Mouse (Mus musculus): ENCODE results near the gene Srr. TPM values are rescaled to one million over a fixed set of nuclear protein-coding genes. Genes with fewer than 3 reads are reported as not detected.
A peak's percentile ranks its signal among the peaks of the same experiment; 100 is the strongest.

Srr gene
- polyA plus RNA-seq, 1 experiment from 2014 or later: 39.5 TPM

DNA sequence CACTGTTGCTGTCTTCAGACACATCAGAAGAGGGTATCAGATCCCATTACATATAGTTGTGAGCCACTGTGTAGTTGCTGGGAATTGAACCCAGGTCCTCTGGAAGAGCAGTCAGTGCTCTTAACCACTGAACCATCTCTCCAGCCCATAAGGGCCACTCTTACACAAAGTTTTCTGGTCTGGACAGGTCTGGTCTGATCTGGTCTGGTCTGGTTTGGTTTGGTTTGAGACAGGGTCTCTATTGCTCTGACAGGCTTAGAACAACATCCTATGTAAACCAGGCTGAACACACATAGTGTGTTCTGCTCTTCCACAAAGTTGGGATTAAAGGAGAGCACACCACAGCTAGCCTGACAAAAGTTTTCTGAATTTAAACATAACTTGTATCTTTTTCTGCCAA is 30.3 kb upstream of the Srr start:
- H3K27ac ChIP-seq (ENCODE audit: low read depth, low read length): no peak overlapping the region
- no peaks in the 10 kb centered on the region for H3K27me3 ChIP-seq (replicated peaks; ENCODE audit: control insufficient read depth, insufficient read depth, low read length)
- H3K4me3 ChIP-seq (ENCODE audit: low read length): no peak overlapping the region
- ATAC-seq: no peak
- H3K4me2 ChIP-seq (ENCODE audit: low read length): no peak overlapping the region
- no peaks in the 10 kb centered on the region for H3K36me3 ChIP-seq (ENCODE audit: control insufficient read depth, insufficient read depth, low read length)
- no peaks in the 10 kb centered on the region for H3K4me1 ChIP-seq (ENCODE audit: control insufficient read depth, insufficient read depth, low read depth, low read length)
- H3K9ac ChIP-seq (ENCODE audit: low read depth, low read length): no peak overlapping the region
- H3K9me3 ChIP-seq (ENCODE audit: control insufficient read depth, low read length): no peaks in the 10 kb centered on the region

GRCm38 (mm10) chr11:74954901-74955300 is 29.2 kb upstream of the Srr start:
- no peaks in the 10 kb centered on the region for H3K27me3 ChIP-seq (replicated peaks; ENCODE audit: control insufficient read depth, insufficient read depth, low read length)
- no peaks in the 10 kb centered on the region for H3K36me3 ChIP-seq (ENCODE audit: control insufficient read depth, insufficient read depth, low read length)
- H3K9me3 ChIP-seq (ENCODE audit: control insufficient read depth, low read length): no peaks in the 10 kb centered on the region
- no peak overlapping the region; the same call in 1 of the 2 replicates for H3K9ac ChIP-seq (ENCODE audit: low read depth, low read length)
- H3K4me3 ChIP-seq (ENCODE audit: low read length): no peak overlapping the region
- H3K4me2 ChIP-seq (ENCODE audit: low read length): no peak overlapping the region
- H3K4me1 ChIP-seq (ENCODE audit: control insufficient read depth, insufficient read depth, low read depth, low read length): no peaks in the 10 kb centered on the region
- no peak overlapping the region for H3K27ac ChIP-seq (ENCODE audit: low read depth, low read length)
- no peak for ATAC-seq

GRCm38 (mm10) chr11:74946348-74946747 is 20.6 kb upstream of the Srr start:
- WGBS: 77% methylated on average over 3 of the region's 3 CpGs
- H3K4me3 ChIP-seq (ENCODE audit: low read length): no peak overlapping the region
- no peak for ATAC-seq
- H3K27me3 ChIP-seq (replicated peaks; ENCODE audit: control insufficient read depth, insufficient read depth, low read length): no peaks in the 10 kb centered on the region
- no peak overlapping the region for H3K4me2 ChIP-seq (ENCODE audit: low read length)
- H3K27ac ChIP-seq (ENCODE audit: low read depth, low read length): no peak overlapping the region
- no peaks in the 10 kb centered on the region for H3K4me1 ChIP-seq (ENCODE audit: control insufficient read depth, insufficient read depth, low read depth, low read length)
- no peak overlapping the region for H3K9ac ChIP-seq (ENCODE audit: low read depth, low read length)
- peaks cover 6% of the 10 kb centered on the region; the same call in 1 of the 2 replicates for H3K36me3 ChIP-seq (ENCODE audit: control insufficient read depth, insufficient read depth, low read length)
- H3K9me3 ChIP-seq (ENCODE audit: control insufficient read depth, low read length): no peaks in the 10 kb centered on the region

DNA sequence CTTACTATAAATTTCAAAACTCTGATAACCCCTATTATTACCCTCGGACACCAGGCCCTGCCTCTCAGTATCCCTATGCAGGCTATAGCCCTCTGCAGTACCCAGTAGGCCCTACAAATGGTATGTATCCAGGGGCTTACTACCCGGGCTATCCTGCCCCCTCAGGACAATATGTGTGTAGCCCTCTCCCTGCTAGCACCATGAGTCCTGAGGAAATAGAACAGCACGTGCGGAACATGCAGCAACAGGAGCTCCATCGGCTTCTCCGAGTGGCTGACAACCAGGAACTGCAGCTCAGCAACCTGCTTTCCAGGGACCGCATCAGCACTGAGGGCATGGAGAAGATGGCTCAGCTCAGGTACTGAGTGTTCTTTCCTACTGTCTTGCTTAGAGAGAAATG is 4.6 kb upstream of the Srr start:
- Histone ChIP-seq H3K9me3 (ENCODE audit: control insufficient read depth, low read length) (no peaks in the 10 kb centered on the region), H3K4me3 (ENCODE audit: low read length) (no peak overlapping the region), H3K4me2 (ENCODE audit: low read length) (no peak overlapping the region), H3K27ac (ENCODE audit: low read depth, low read length) (no peak overlapping the region), H3K36me3 (ENCODE audit: control insufficient read depth, insufficient read depth, low read length) (peaks cover 12% of the 10 kb centered on the region), H3K9ac (ENCODE audit: low read depth, low read length) (no peak overlapping the region), H3K4me1 (ENCODE audit: control insufficient read depth, insufficient read depth, low read depth, low read length) (peaks cover 9% of the 10 kb centered on the region), H3K27me3 (replicated peaks; ENCODE audit: control insufficient read depth, insufficient read depth, low read length) (no peaks in the 10 kb centered on the region)
- no peak for ATAC-seq
- WGBS: 89% methylated on average over 7 of the region's 7 CpGs

DNA sequence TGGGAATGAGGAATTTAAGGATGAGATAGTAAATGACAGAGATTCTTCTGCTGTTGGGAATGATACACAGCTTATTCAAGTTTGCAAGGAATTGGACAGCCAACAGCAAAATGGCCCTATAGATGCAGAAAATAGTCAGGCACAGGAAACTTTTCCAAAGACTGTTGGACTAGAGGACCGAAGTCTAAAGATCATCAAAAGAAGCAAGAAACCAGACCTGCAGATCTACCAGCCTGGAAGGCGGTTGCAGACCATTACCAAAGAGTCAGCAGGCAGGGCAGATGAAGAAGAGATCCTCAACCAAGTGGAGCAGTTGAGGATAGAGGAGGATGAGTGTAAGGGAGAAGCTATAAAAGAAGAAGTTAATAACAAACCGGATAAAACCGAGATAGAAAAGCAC is 3.4 kb upstream of the Srr start:
- no peak overlapping the region for H3K27ac ChIP-seq (ENCODE audit: low read depth, low read length)
- H3K4me2 ChIP-seq (ENCODE audit: low read length): no peak overlapping the region
- peaks cover 18% of the 10 kb centered on the region for H3K4me1 ChIP-seq (ENCODE audit: control insufficient read depth, insufficient read depth, low read depth, low read length)
- ATAC-seq: no peak
- H3K36me3 ChIP-seq (ENCODE audit: control insufficient read depth, insufficient read depth, low read length): 0 out of 2 replicates have a peak, but pooled peaks cover 4% of the 10 kb centered on the region
- no peak overlapping the region for H3K9ac ChIP-seq (ENCODE audit: low read depth, low read length)
- H3K9me3 ChIP-seq (ENCODE audit: control insufficient read depth, low read length): no peaks in the 10 kb centered on the region
- H3K27me3 ChIP-seq (replicated peaks; ENCODE audit: control insufficient read depth, insufficient read depth, low read length): no peaks in the 10 kb centered on the region
- H3K4me3 ChIP-seq (ENCODE audit: low read length): no peak overlapping the region
- 78% methylated on average over 4 of the region's 4 CpGs for WGBS

DNA sequence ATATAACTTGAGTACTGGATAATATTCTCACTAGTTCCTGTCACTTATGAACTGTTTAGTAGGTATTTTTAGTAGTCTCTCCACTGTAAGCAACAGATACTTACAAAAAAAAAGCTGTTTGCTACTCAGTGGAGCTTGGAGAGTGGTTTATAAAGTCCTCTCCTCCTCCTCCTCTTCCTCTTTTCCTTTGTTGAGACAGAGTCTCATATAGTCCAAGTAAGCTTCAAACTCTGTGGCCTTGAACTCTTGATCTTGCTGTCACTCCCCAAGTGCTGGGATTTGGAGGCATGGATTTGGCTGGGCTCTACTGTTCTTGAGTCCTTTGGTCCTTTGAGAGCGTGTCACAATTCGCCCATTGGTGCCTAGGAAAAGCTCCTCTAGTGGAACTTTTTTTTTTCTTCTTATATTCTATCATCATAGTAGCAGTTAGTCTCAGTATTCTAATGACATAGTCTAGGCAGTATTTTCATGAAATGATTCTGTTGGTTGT is 1.5 kb upstream of the Srr start:
- no peaks in the 10 kb centered on the region for H3K9me3 ChIP-seq (ENCODE audit: control insufficient read depth, low read length)
- peaks cover 18% of the 10 kb centered on the region for H3K4me1 ChIP-seq (ENCODE audit: control insufficient read depth, insufficient read depth, low read depth, low read length)
- ATAC-seq: no peak
- no peak overlapping the region for H3K9ac ChIP-seq (ENCODE audit: low read depth, low read length)
- H3K27me3 ChIP-seq (replicated peaks; ENCODE audit: control insufficient read depth, insufficient read depth, low read length): no peaks in the 10 kb centered on the region
- WGBS: 90% methylated on average over 2 of the region's 2 CpGs
- H3K36me3 ChIP-seq (ENCODE audit: control insufficient read depth, insufficient read depth, low read length): 0 out of 2 replicates have a peak, but pooled peaks cover 4% of the 10 kb centered on the region
- no peak overlapping the region for H3K4me3 ChIP-seq (ENCODE audit: low read length)
- H3K4me2 ChIP-seq (ENCODE audit: low read length): no peak overlapping the region
- no peak overlapping the region for H3K27ac ChIP-seq (ENCODE audit: low read depth, low read length)

DNA sequence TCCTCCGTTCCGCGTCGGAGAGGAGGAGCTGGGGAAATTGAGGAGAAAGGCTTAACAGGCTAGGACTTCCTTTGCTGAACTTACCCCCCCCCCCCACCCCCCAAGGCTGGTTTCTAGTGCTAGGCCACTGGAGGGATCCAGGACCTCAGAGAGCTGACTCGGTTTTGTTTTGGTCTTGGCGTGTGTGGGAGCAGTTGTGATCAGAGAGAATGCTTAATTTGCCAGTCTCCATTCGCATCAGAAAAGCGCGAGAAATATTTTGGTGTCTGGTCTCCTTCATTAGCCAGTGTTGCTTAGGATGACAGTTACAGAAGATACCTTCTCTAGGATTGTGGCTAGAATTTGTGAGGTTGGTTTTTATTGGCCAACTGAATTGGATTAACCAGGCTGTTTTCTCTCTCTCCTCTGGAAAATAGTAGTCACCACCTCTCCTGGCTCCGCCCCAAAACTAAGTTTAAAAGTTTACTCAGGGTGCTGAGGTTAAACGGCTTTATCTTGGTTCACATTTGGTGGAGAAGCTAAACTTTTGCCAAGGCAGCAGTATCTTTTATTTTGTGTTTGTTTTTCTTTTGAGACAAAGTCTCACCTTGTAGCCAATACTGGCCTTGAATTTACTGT is 749 bp upstream of the Srr start:
- ATAC-seq: peak; percentile 25
- Histone ChIP-seq H3K9me3 (ENCODE audit: control insufficient read depth, low read length) (no peaks in the 10 kb centered on the region), H3K36me3 (ENCODE audit: control insufficient read depth, insufficient read depth, low read length) (0 out of 2 replicates have a peak, but pooled peaks cover 4% of the 10 kb centered on the region), H3K27me3 (replicated peaks; ENCODE audit: control insufficient read depth, insufficient read depth, low read length) (no peaks in the 10 kb centered on the region), H3K4me2 (ENCODE audit: low read length) (peak overlapping the region; percentile 73), H3K4me1 (ENCODE audit: control insufficient read depth, insufficient read depth, low read depth, low read length) (peaks cover 18% of the 10 kb centered on the region), H3K9ac (ENCODE audit: low read depth, low read length) (peak overlapping the region; percentile 93), H3K27ac (ENCODE audit: low read depth, low read length) (peak overlapping the region; percentile 93), H3K4me3 (ENCODE audit: low read length) (peak overlapping the region; percentile 97)
- WGBS: 9% methylated on average over 11 of the region's 11 CpGs

- Histone ChIP-seq H3K9ac (ENCODE audit: low read depth, low read length) (no peak overlapping the region), H3K4me3 (ENCODE audit: low read length) (no peak overlapping the region), H3K27ac (ENCODE audit: low read depth, low read length) (no peak overlapping the region), H3K36me3 (ENCODE audit: control insufficient read depth, insufficient read depth, low read length) (peaks cover 3% of the 10 kb centered on the region), H3K4me1 (ENCODE audit: control insufficient read depth, insufficient read depth, low read depth, low read length) (peaks cover 18% of the 10 kb centered on the region), H3K9me3 (ENCODE audit: control insufficient read depth, low read length) (no peaks in the 10 kb centered on the region), H3K4me2 (ENCODE audit: low read length) (no peak overlapping the region), H3K27me3 (replicated peaks; ENCODE audit: control insufficient read depth, insufficient read depth, low read length) (no peaks in the 10 kb centered on the region)
- WGBS: 60% methylated on average over 4 of the region's 4 CpGs
- ATAC-seq: no peak
These were observed 1.6 kb downstream of the Srr start for GRCm38 (mm10) chr11:74924149-74924548.

GRCm38 (mm10) chr11:74919249-74919648 is 6.5 kb downstream of the Srr start:
- H3K27me3 ChIP-seq (replicated peaks; ENCODE audit: control insufficient read depth, insufficient read depth, low read length): no peaks in the 10 kb centered on the region
- no peak overlapping the region for H3K27ac ChIP-seq (ENCODE audit: low read depth, low read length)
- 82% methylated on average over 6 of the region's 6 CpGs for WGBS
- no peaks in the 10 kb centered on the region for H3K9me3 ChIP-seq (ENCODE audit: control insufficient read depth, low read length)
- no peak for ATAC-seq
- peaks cover 13% of the 10 kb centered on the region for H3K36me3 ChIP-seq (ENCODE audit: control insufficient read depth, insufficient read depth, low read length)
- H3K4me1 ChIP-seq (ENCODE audit: control insufficient read depth, insufficient read depth, low read depth, low read length): peaks cover 1% of the 10 kb centered on the region
- no peak overlapping the region for H3K4me3 ChIP-seq (ENCODE audit: low read length)
- no peak overlapping the region for H3K4me2 ChIP-seq (ENCODE audit: low read length)
- H3K9ac ChIP-seq (ENCODE audit: low read depth, low read length): no peak overlapping the region

Data from hindbrain, embryonic 16.5 days (tissue).